Mouse (Mus musculus) A20 (cell line): ENCODE data around the gene Zfp423.

Experiments
- DNase-seq: peaks from one replicate; pipeline ENCODE4 v3.0.0-alpha.2; 2011; ENCODE audit warnings: low read depth, low spot score

The Zfp423 gene

DNA sequence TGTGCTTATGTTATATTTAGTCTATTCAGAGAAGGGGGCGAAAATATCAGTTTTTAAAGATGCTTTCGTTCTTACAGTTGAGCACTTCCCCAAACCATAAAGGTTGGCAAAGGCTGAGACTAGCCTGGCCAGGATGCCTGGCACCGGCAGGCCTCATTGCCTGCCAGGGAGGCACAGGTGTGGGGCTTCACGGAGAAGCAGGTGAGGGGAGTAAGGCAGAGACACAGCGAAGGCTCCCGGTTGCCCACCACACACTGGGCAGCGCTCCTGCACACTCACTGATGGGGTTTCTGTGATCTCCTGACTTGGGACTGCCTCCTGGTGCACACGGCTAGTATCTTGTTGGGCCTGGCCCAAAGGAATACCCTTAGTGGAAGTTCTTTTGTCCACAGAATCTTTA lies 294.1 kb downstream of the Zfp423 start:
- DNase-seq = peak; percentile 57

- DNase-seq = no peak
Observed at GRCm38 (mm10) chr8:87664217-87664509, 295.2 kb downstream of the Zfp423 start.

- peak; percentile 87 for DNase-seq
Observed at GRCm38 (mm10) chr8:87663349-87664216, 295.8 kb downstream of the Zfp423 start.

GRCm38 (mm10) chr8:87662811-87663341 lies 296.5 kb downstream of the Zfp423 start:
- DNase-seq = peak; percentile 79

GRCm38 (mm10) chr8:87662307-87662771 lies 297.1 kb downstream of the Zfp423 start:
- DNase-seq = no peak

DNA sequence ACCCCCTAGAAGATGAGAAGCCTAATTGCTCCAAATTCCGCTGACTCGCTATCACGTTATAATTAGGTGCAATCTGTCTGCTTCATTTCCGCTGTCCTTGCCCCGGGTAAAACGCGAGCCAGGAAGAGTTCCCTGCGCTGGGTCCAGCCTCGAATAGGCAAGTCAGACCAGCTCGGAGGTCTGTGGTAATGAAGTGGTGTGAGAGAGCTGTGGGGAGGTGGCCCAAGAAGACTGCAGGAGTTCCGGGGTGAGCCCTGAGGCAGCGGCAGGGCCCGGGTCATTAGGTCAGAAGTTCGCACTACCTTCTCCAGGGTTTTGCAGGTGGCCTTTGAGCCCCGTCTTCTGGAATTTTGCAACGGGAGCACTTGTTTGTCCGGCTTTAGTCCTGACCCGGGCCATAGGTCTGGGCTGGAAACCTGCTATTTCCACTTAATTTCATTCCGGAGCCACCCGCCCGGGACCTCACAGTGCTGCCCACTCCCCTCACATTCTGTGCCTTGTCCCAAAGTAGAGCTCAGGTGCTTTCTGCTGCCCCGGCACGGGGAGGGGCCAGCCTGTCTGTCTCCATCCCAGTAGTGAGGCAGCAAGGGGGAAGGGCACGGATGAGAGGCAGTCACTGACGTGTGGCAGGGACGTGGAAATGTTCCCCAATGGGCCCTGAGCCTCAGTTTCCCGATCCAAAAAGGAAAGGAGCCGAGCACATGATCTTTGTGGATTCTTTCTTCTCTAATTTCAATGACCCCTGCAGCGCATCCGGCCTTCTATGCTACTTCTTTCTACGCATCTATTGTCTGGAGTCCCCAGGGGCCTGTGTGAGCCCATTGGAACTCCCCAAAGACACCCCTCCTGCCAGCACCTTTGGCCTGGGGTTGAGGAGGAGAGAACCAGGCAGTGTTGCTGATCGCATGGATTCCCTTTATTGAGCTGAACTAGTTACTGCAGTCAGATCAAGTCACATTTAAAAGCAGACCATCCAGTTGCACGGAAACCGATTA lies 298.2 kb downstream of the Zfp423 start:
- DNase-seq = no peak

GRCm38 (mm10) chr8:87660029-87660915 lies 299.1 kb downstream of the Zfp423 start:
- no peak for DNase-seq

DNA sequence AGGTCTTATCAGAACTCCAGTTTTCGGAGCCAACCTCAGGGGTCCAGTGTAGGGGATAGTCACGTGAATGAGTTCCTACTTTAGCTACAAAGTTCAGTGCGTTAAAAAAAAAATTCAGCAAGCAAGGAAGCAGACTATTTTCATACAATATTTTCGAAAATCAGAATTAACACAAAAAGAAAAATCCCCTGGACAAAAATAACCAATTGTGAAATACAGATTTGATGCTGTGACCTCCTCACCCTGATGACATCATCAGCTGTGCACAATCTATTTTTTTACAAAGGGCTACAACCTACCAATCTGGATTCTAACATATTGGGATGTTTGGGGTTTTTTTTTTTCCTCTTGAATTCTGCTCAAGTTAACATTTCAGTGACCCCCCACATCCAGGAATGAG lies 301.9 kb downstream of the Zfp423 start:
- no peak for DNase-seq

- peak; percentile 94 for DNase-seq
Observed at GRCm38 (mm10) chr8:87656484-87657230, 302.7 kb downstream of the Zfp423 start.

GRCm38 (mm10) chr8:87655946-87656345 lies 303.4 kb downstream of the Zfp423 start:
- no peak for DNase-seq

DNA sequence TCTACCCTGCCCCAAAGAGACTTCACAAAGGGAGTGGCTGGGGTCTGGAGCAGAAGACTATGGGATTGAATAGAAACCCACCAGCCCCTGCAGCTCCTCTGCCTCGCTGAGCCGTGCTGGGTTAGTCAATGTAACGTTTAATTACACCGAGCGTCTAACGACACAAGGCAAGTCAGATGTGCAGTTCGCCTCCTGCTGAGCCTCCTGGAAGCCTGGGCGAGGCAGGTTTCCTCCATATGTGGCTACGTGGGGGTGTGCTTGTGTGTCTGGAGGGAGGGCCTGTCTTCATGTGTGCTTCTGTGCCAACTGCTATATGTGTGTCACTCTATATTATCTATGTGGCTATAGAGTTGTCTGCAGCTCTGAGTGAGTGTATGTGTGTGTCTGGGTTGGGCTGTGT lies 311.6 kb downstream of the Zfp423 start:
- no peak for DNase-seq

DNA sequence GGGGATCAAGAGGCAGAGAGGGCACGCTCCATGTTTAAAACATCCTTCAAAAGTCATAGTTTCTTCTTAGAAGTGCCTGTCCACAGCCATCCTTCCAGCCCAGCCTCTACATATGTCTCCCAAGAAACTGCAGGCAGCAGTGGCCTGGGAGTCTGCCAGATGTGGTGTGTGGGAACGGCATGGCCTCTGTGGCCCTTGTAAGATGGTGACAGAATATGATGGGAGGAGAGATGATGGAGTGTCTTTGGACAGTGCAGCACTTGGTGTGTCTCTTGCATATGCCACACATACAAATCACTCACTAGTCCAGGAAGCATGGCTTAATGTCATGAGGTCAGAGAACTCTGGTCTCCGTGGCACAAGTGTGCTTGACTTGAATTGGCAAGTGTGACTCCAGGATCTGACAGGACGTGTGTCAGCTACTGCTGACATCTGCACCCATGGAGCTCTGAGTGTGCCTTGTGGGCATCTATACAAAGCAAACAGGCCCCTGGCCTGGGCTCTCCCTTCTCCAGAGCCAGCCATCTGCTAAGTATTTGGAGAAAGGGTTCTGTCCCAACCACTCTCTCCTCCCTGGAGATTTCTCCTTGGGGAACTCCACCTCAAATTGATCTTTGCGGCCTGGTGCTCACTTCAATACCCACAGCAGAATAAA lies 313.4 kb downstream of the Zfp423 start:
- no peak for DNase-seq

GRCm38 (mm10) chr8:87645371-87645770 lies 314.0 kb downstream of the Zfp423 start:
- no peak for DNase-seq

GRCm38 (mm10) chr8:87640930-87641329 lies 318.5 kb downstream of the Zfp423 start:
- DNase-seq = peak; percentile 55

- DNase-seq = no peak
Observed at GRCm38 (mm10) chr8:87636226-87636742, 323.1 kb downstream of the Zfp423 start.

- DNase-seq = peak; percentile 91
Observed at GRCm38 (mm10) chr8:87631776-87632175, 327.6 kb downstream of the Zfp423 start.

DNA sequence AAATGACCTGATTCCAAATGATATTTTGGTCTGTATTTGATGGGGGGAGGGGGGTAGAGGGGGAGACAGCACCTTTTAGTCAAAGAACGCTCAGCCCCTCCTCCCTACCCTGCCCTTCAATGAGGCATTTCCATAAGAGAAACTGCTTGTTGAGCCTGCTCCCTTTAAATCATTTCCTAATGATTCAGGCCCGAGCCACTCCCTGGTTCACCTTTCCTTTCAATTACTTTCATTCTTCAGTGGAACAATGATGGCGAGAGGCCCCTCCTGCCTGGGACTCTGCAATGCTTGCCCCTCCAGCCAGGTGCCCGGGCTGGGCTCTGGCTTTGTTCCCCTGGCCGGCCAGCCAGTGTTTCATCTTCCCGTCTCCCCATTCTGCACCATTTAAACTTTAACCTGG lies 329.7 kb downstream of the Zfp423 start:
- DNase-seq = no peak

GRCm38 (mm10) chr8:87621181-87621580 lies 338.2 kb downstream of the Zfp423 start:
- DNase-seq = no peak

- DNase-seq = no peak
Observed at GRCm38 (mm10) chr8:87620225-87620624, 339.2 kb downstream of the Zfp423 start.

GRCm38 (mm10) chr8:87619529-87619928 lies 339.9 kb downstream of the Zfp423 start:
- DNase-seq = no peak
